Mouse (Mus musculus): Measurements from ENCODE around the gene Synpo2. TPM values are rescaled to one million over a fixed set of nuclear protein-coding genes. Genes with fewer than 3 reads are reported as not detected.

Gene Synpo2
- polyA plus RNA-seq, 2 experiments: 0.03 to 0.04 TPM

- TF ChIP-seq EP300 (IDR thresholded peaks at IDR 0.05; ENCODE audit: low read depth): no peak
- TF ChIP-seq CTCF (IDR thresholded peaks at IDR 0.05; ENCODE audit: low read depth): no peak
- ATAC-seq (ENCODE audit: insufficient read depth) (no peak), DNase-seq (ENCODE audit: low read depth in 3 of 3, low spot score in 3 of 3) (no peak)
- no peaks in the 10 kb centered on the region for H3K9me3 ChIP-seq (ENCODE audit: control insufficient read depth, low read length)
- H3K4me3 ChIP-seq (ENCODE audit: insufficient read depth in 1 of 2, low read depth in 2 of 2, low read length in 2 of 2): no peak overlapping the region
- H3K9ac ChIP-seq (replicated peaks): no peak overlapping the region
- no peak overlapping the region for H3K4me2 ChIP-seq (ENCODE audit: low read depth)
- H3K4me1 ChIP-seq (replicated peaks; ENCODE audit: control insufficient read depth in 2 of 2, insufficient read depth in 2 of 2, low read length in 1 of 2): no peaks in the 10 kb centered on the region
- H3K27me3 ChIP-seq (ENCODE audit: control insufficient read depth, insufficient read depth, low read length): no peaks in the 10 kb centered on the region
- H3K36me3 ChIP-seq (replicated peaks; ENCODE audit: control insufficient read depth, insufficient read depth, low read depth): no peaks in the 10 kb centered on the region
- WGBS (ENCODE audit: insufficient replicate concordance): 70% methylated on average over 2 of the region's 2 CpGs
- no peak overlapping the region for H3K27ac ChIP-seq
Observed at GRCm38 (mm10) chr3:123101761-123102160, 134.2 kb downstream of the Synpo2 start.

- H3K36me3 ChIP-seq (replicated peaks; ENCODE audit: control insufficient read depth, insufficient read depth, low read depth): no peaks in the 10 kb centered on the region
- no peaks in the 10 kb centered on the region; a peak in 1 of 4 replicates for H3K4me1 ChIP-seq (replicated peaks; ENCODE audit: control insufficient read depth in 2 of 2, insufficient read depth in 2 of 2, low read length in 1 of 2)
- TF ChIP-seq EP300 (IDR thresholded peaks at IDR 0.05; ENCODE audit: low read depth) (no peak), CTCF (IDR thresholded peaks at IDR 0.05; ENCODE audit: low read depth) (no peak)
- no peak overlapping the region for H3K4me2 ChIP-seq (ENCODE audit: low read depth)
- H3K9ac ChIP-seq (replicated peaks): no peak overlapping the region
- H3K9me3 ChIP-seq (ENCODE audit: control insufficient read depth, low read length): no peaks in the 10 kb centered on the region
- H3K4me3 ChIP-seq (ENCODE audit: insufficient read depth in 1 of 2, low read depth in 2 of 2, low read length in 2 of 2): no peak overlapping the region
- no peak for DNase-seq (ENCODE audit: low read depth in 3 of 3, low spot score in 3 of 3)
- 62% methylated on average over 2 of the region's 2 CpGs for WGBS (ENCODE audit: insufficient replicate concordance)
- H3K27ac ChIP-seq: no peak overlapping the region
- ATAC-seq (ENCODE audit: insufficient read depth): no peak
- H3K27me3 ChIP-seq (ENCODE audit: control insufficient read depth, insufficient read depth, low read length): no peaks in the 10 kb centered on the region
Observed at GRCm38 (mm10) chr3:123095111-123095510, 140.8 kb downstream of the Synpo2 start.

- no peak for TF ChIP-seq CTCF (IDR thresholded peaks at IDR 0.05; ENCODE audit: low read depth)
- TF ChIP-seq EP300 (IDR thresholded peaks at IDR 0.05; ENCODE audit: low read depth): no peak
- WGBS (ENCODE audit: insufficient replicate concordance): 63% methylated on average over 11 of the region's 11 CpGs
- H3K4me2 ChIP-seq (ENCODE audit: low read depth): peak overlapping the region; percentile 20; the same call in 1 of the 2 replicates
- no peaks in the 10 kb centered on the region for H3K36me3 ChIP-seq (replicated peaks; ENCODE audit: control insufficient read depth, insufficient read depth, low read depth)
- H3K4me1 ChIP-seq (replicated peaks; ENCODE audit: control insufficient read depth in 2 of 2, insufficient read depth in 2 of 2, low read length in 1 of 2): no peaks in the 10 kb centered on the region; a peak in 1 of 4 replicates
- DNase-seq (ENCODE audit: low read depth in 3 of 3, low spot score in 3 of 3) (no peak), ATAC-seq (ENCODE audit: insufficient read depth) (no peak)
- H3K4me3 ChIP-seq (ENCODE audit: insufficient read depth in 1 of 2, low read depth in 2 of 2, low read length in 2 of 2): no peak overlapping the region
- H3K9me3 ChIP-seq (ENCODE audit: control insufficient read depth, low read length): no peaks in the 10 kb centered on the region
- H3K27me3 ChIP-seq (ENCODE audit: control insufficient read depth, insufficient read depth, low read length): no peaks in the 10 kb centered on the region
- H3K27ac ChIP-seq: no peak overlapping the region
- no peak overlapping the region for H3K9ac ChIP-seq (replicated peaks)
Observed at GRCm38 (mm10) chr3:123093640-123094361, 142.1 kb downstream of the Synpo2 start.

GRCm38 (mm10) chr3:123092913-123093639 is 142.9 kb downstream of the Synpo2 start:
- TF ChIP-seq CTCF (IDR thresholded peaks at IDR 0.05; ENCODE audit: low read depth): no peak
- no peak for TF ChIP-seq EP300 (IDR thresholded peaks at IDR 0.05; ENCODE audit: low read depth)
- Histone ChIP-seq H3K9me3 (ENCODE audit: control insufficient read depth, low read length) (no peaks in the 10 kb centered on the region), H3K4me2 (ENCODE audit: low read depth) (no peak overlapping the region), H3K27me3 (ENCODE audit: control insufficient read depth, insufficient read depth, low read length) (no peaks in the 10 kb centered on the region), H3K27ac (no peak overlapping the region), H3K4me3 (ENCODE audit: insufficient read depth in 1 of 2, low read depth in 2 of 2, low read length in 2 of 2) (no peak overlapping the region), H3K9ac (replicated peaks) (no peak overlapping the region), H3K4me1 (replicated peaks; ENCODE audit: control insufficient read depth in 2 of 2, insufficient read depth in 2 of 2, low read length in 1 of 2) (no peaks in the 10 kb centered on the region; a peak in 1 of 4 replicates), H3K36me3 (replicated peaks; ENCODE audit: control insufficient read depth, insufficient read depth, low read depth) (no peaks in the 10 kb centered on the region)
- ATAC-seq (ENCODE audit: insufficient read depth): peak; percentile 55; the same call in 1 of the 2 replicates
- no peak for DNase-seq (ENCODE audit: low read depth in 3 of 3, low spot score in 3 of 3)
- WGBS (ENCODE audit: insufficient replicate concordance): 63% methylated on average over 12 of the region's 12 CpGs

- ATAC-seq (ENCODE audit: insufficient read depth): no peak
- Histone ChIP-seq H3K4me3 (ENCODE audit: insufficient read depth in 1 of 2, low read depth in 2 of 2, low read length in 2 of 2) (no peak overlapping the region), H3K4me1 (replicated peaks; ENCODE audit: control insufficient read depth in 2 of 2, insufficient read depth in 2 of 2, low read length in 1 of 2) (no peaks in the 10 kb centered on the region; a peak in 1 of 4 replicates), H3K9ac (replicated peaks) (no peak overlapping the region), H3K9me3 (ENCODE audit: control insufficient read depth, low read length) (no peaks in the 10 kb centered on the region), H3K36me3 (replicated peaks; ENCODE audit: control insufficient read depth, insufficient read depth, low read depth) (no peaks in the 10 kb centered on the region), H3K27ac (no peak overlapping the region), H3K4me2 (ENCODE audit: low read depth) (no peak overlapping the region), H3K27me3 (ENCODE audit: control insufficient read depth, insufficient read depth, low read length) (no peaks in the 10 kb centered on the region)
- DNase-seq (ENCODE audit: low read depth in 3 of 3, low spot score in 3 of 3): no peak
- 56% methylated on average over 6 of the region's 6 CpGs for WGBS (ENCODE audit: insufficient replicate concordance)
- TF ChIP-seq EP300 (IDR thresholded peaks at IDR 0.05; ENCODE audit: low read depth): no peak
- TF ChIP-seq CTCF (IDR thresholded peaks at IDR 0.05; ENCODE audit: low read depth): no peak
Observed at GRCm38 (mm10) chr3:123092442-123092841, 143.5 kb downstream of the Synpo2 start.

Data from liver, embryonic 14.5 days (tissue).